Mouse (Mus musculus) ES-Bruce4 (cell line): ENCODE measurements at regions not wholly inside any gene's neighbourhood (a gene's known extent, or its start where the extent isn't known, plus 50 kb on each side); places are given as distances from the start of the nearest gene placed in this dataset.

Experiments used
- H3K27ac ChIP-seq: 2 replicates; pipeline ENCODE4 v1.5.1; 2012; ENCODE audit warnings: low read length, inconsistent platforms; ENCODE audit not compliant: insufficient read depth
- H3K27me3 ChIP-seq: 2 replicates; pipeline ENCODE4 v1.6.1; 2012; ENCODE audit warnings: mild to moderate bottlenecking, low read length, inconsistent platforms; ENCODE audit not compliant: control insufficient read depth, poor library complexity, insufficient read depth, severe bottlenecking
- H3K36me3 ChIP-seq: 2 replicates; pipeline ENCODE4 v1.6.1; 2012; ENCODE audit warnings: inconsistent platforms, mild to moderate bottlenecking, low read length, moderate library complexity; ENCODE audit not compliant: control insufficient read depth, poor library complexity, insufficient read depth, severe bottlenecking
- H3K4me1 ChIP-seq: one replicate; pipeline ENCODE4 v1.8.1; 2011; ENCODE audit warnings: low read length; ENCODE audit not compliant: control insufficient read depth, insufficient read depth
- H3K4me3 ChIP-seq: 2 replicates; pipeline ENCODE4 v1.5.1; 2011; ENCODE audit warnings: low read depth, mild to moderate bottlenecking, low read length
- H3K9ac ChIP-seq: 2 replicates; pipeline ENCODE4 v1.6.1; 2012; ENCODE audit warnings: low read depth, mild to moderate bottlenecking, inconsistent platforms; ENCODE audit not compliant: poor library complexity, severe bottlenecking
- H3K9me3 ChIP-seq: replicated peaks from 2 replicates; pipeline ENCODE4 v1.6.1; 2012; ENCODE audit warnings: mild to moderate bottlenecking, low read length, inconsistent platforms; ENCODE audit not compliant: control insufficient read depth, poor library complexity, insufficient read depth, severe bottlenecking
- CTCF ChIP-seq: IDR thresholded peaks from one replicate; pipeline ENCODE4 v1.8.1; 2011; ENCODE audit warnings: low read depth, low read length
- EP300 ChIP-seq: IDR thresholded peaks from 2 replicates; pipeline ENCODE4 v1.6.1; 2011; ENCODE audit warnings: low read depth, low read length; ENCODE audit not compliant: insufficient read depth
- POLR2A ChIP-seq: IDR thresholded peaks from one replicate; pipeline ENCODE4 v1.8.1; 2011; ENCODE audit warnings: low read length; ENCODE audit not compliant: insufficient read depth

GRCm38 (mm10) chr12:27657536-27657935, 315.2 kb upstream of the Sox11 start:
- Histone ChIP-seq H3K9me3 (no peaks in the 10 kb centered on the region), H3K4me3 (no peak overlapping the region), H3K27ac (no peak overlapping the region), H3K36me3 (no peaks in the 10 kb centered on the region), H3K9ac (no peak overlapping the region), H3K4me1 (no peaks in the 10 kb centered on the region), H3K27me3 (no peaks in the 10 kb centered on the region)
- TF ChIP-seq CTCF (no peak), POLR2A (no peak)

- Histone ChIP-seq H3K9me3 (no peaks in the 10 kb centered on the region), H3K4me3 (no peak overlapping the region), H3K27me3 (no peaks in the 10 kb centered on the region), H3K9ac (no peak overlapping the region), H3K27ac (no peak overlapping the region), H3K36me3 (no peaks in the 10 kb centered on the region), H3K4me1 (no peaks in the 10 kb centered on the region)
- TF ChIP-seq CTCF = no peak
- TF ChIP-seq EP300 = no peak
- TF ChIP-seq POLR2A = no peak
Measured at GRCm38 (mm10) chr12:27653541-27653940, 311.2 kb upstream of the Sox11 start.

GRCm38 (mm10) chr12:27648602-27649001, 306.2 kb upstream of the Sox11 start:
- TF ChIP-seq EP300 (no peak), CTCF (no peak), POLR2A (no peak)
- Histone ChIP-seq H3K27me3 (no peaks in the 10 kb centered on the region), H3K9me3 (no peaks in the 10 kb centered on the region), H3K4me1 (no peaks in the 10 kb centered on the region), H3K9ac (no peak overlapping the region), H3K27ac (no peak overlapping the region), H3K36me3 (no peaks in the 10 kb centered on the region), H3K4me3 (no peak overlapping the region)

GRCm38 (mm10) chr12:27646497-27647307, 304.3 kb upstream of the Sox11 start:
- no peak overlapping the region for H3K9ac ChIP-seq
- no peaks in the 10 kb centered on the region for H3K36me3 ChIP-seq
- TF ChIP-seq EP300 (no peak), CTCF (no peak), POLR2A (no peak)
- no peaks in the 10 kb centered on the region for H3K9me3 ChIP-seq
- H3K27ac ChIP-seq = no peak overlapping the region
- H3K27me3 ChIP-seq = no peaks in the 10 kb centered on the region; the same call in 1 of the 2 replicates
- H3K4me3 ChIP-seq = no peak overlapping the region
- H3K4me1 ChIP-seq = no peaks in the 10 kb centered on the region

GRCm38 (mm10) chr12:27619616-27620015, 277.2 kb upstream of the Sox11 start:
- H3K27me3 ChIP-seq = no peaks in the 10 kb centered on the region
- no peaks in the 10 kb centered on the region for H3K4me1 ChIP-seq
- no peaks in the 10 kb centered on the region for H3K9me3 ChIP-seq
- H3K36me3 ChIP-seq = no peaks in the 10 kb centered on the region
- H3K9ac ChIP-seq = no peak overlapping the region
- H3K4me3 ChIP-seq = no peak overlapping the region
- no peak overlapping the region for H3K27ac ChIP-seq
- TF ChIP-seq CTCF (no peak), POLR2A (no peak), EP300 (no peak)

- Histone ChIP-seq H3K4me1 (no peaks in the 10 kb centered on the region), H3K27me3 (no peaks in the 10 kb centered on the region), H3K9ac (no peak overlapping the region), H3K36me3 (no peaks in the 10 kb centered on the region), H3K4me3 (no peak overlapping the region), H3K9me3 (no peaks in the 10 kb centered on the region), H3K27ac (no peak overlapping the region)
- TF ChIP-seq EP300 (no peak), POLR2A (no peak), CTCF (no peak)
Measured at GRCm38 (mm10) chr12:27604061-27604679, 261.8 kb upstream of the Sox11 start.
